Mouse (Mus musculus): ENCODE results near the gene Zfp536. TPM values are rescaled to one million over a fixed set of nuclear protein-coding genes. Genes with fewer than 3 reads are reported as not detected.

The Zfp536 gene
- polyA plus RNA-seq, 1 experiment from 2014 or later = 11.4 TPM

DNA sequence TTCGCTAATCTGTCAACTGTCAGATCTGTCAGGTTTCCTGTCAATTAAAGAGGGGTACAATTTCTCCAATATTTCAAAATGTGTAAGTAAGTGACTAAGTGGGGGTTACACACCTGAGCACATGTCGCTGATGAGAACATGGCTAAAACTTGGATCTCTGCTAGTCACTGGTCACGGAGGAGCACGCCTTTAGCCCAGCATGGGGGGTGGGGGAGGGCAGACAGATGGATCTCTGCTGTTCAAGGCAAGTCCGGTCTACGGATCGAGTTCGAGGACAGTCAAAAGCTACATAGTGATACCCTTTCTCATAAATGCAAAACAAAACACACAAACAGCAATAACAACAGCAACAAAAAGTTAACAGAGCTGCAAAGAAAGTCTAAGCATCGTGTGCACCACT lies 245.1 kb downstream of the Zfp536 start:
- no peaks in the 10 kb centered on the region for H3K36me3 ChIP-seq (ENCODE audit: control insufficient read depth, insufficient read depth, low read length)
- H3K4me1 ChIP-seq (replicated peaks; ENCODE audit: control insufficient read depth, insufficient read depth, low read length) = 0 out of 2 replicates have a peak, but pooled peaks cover 5% of the 10 kb centered on the region
- no peaks in the 10 kb centered on the region for H3K27me3 ChIP-seq (ENCODE audit: control insufficient read depth, insufficient read depth, low read depth, low read length)
- no peak overlapping the region for H3K4me2 ChIP-seq (ENCODE audit: low read depth, low read length)
- no peak for ATAC-seq (ENCODE audit: low read depth)
- WGBS = 83% methylated on average over 9 of the region's 9 CpGs
- H3K9me3 ChIP-seq (ENCODE audit: control insufficient read depth, low read length) = no peaks in the 10 kb centered on the region
- no peak overlapping the region for H3K4me3 ChIP-seq (ENCODE audit: low read length)
- no peak overlapping the region for H3K9ac ChIP-seq (ENCODE audit: low read length)
- H3K27ac ChIP-seq (ENCODE audit: low read length) = no peak overlapping the region

DNA sequence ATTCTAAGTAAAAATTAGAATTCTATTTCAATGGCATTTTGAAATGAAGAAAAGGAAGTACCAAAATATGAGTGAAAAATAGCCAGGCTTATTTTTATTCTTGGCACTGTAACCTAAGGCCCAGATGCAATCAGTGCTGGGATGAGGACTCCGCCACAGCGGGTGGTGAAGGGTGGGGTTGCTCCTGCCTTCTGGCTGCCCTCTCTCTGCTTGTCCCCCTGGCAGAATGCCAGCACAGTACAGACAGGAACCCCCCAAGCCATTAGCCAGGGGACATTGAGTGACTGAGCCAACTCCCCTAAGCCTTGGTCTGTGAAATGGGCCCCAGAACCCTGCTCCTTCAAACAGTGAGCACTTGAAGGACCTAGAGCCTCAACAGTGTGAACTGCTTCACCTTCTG lies 245.6 kb downstream of the Zfp536 start:
- ATAC-seq (ENCODE audit: low read depth) = 0 out of 2 replicates have a peak, but pooled peaks have one; percentile 55
- H3K9ac ChIP-seq (ENCODE audit: low read length) = no peak overlapping the region
- H3K36me3 ChIP-seq (ENCODE audit: control insufficient read depth, insufficient read depth, low read length) = no peaks in the 10 kb centered on the region
- no peaks in the 10 kb centered on the region for H3K9me3 ChIP-seq (ENCODE audit: control insufficient read depth, low read length)
- no peak overlapping the region for H3K4me3 ChIP-seq (ENCODE audit: low read length)
- 0 out of 2 replicates have a peak, but pooled peaks cover 5% of the 10 kb centered on the region for H3K4me1 ChIP-seq (replicated peaks; ENCODE audit: control insufficient read depth, insufficient read depth, low read length)
- no peaks in the 10 kb centered on the region for H3K27me3 ChIP-seq (ENCODE audit: control insufficient read depth, insufficient read depth, low read depth, low read length)
- WGBS = 48% methylated on average over 2 of the region's 2 CpGs
- no peak overlapping the region for H3K4me2 ChIP-seq (ENCODE audit: low read depth, low read length)
- no peak overlapping the region for H3K27ac ChIP-seq (ENCODE audit: low read length)

DNA sequence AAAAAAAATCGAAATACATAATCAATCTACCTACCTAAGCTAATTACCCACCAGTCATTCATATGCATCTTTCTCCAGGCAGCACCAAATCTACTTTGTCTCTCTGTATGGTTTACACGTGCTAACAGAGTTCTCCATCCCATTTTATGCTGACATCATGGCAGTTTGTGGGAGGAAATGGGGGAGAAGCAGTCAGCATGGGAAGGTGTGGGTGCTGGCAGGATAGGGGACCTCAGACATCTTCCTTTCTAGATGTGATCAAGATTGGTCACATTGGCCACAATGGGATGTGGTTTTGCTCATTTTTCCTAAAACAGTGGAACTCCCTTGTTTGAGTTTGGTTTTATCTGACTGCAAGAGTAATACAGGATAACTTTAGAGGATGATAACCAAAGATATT lies 252.0 kb downstream of the Zfp536 start:
- peaks cover 4% of the 10 kb centered on the region; the same call in 1 of the 2 replicates for H3K4me1 ChIP-seq (replicated peaks; ENCODE audit: control insufficient read depth, insufficient read depth, low read length)
- no peak overlapping the region for H3K4me2 ChIP-seq (ENCODE audit: low read depth, low read length)
- no peaks in the 10 kb centered on the region for H3K27me3 ChIP-seq (ENCODE audit: control insufficient read depth, insufficient read depth, low read depth, low read length)
- no peak overlapping the region for H3K9ac ChIP-seq (ENCODE audit: low read length)
- no peak overlapping the region for H3K4me3 ChIP-seq (ENCODE audit: low read length)
- ATAC-seq (ENCODE audit: low read depth) = no peak
- H3K36me3 ChIP-seq (ENCODE audit: control insufficient read depth, insufficient read depth, low read length) = no peaks in the 10 kb centered on the region
- WGBS = 59% methylated on average over 2 of the region's 2 CpGs
- H3K9me3 ChIP-seq (ENCODE audit: control insufficient read depth, low read length) = no peaks in the 10 kb centered on the region
- H3K27ac ChIP-seq (ENCODE audit: low read length) = no peak overlapping the region

DNA sequence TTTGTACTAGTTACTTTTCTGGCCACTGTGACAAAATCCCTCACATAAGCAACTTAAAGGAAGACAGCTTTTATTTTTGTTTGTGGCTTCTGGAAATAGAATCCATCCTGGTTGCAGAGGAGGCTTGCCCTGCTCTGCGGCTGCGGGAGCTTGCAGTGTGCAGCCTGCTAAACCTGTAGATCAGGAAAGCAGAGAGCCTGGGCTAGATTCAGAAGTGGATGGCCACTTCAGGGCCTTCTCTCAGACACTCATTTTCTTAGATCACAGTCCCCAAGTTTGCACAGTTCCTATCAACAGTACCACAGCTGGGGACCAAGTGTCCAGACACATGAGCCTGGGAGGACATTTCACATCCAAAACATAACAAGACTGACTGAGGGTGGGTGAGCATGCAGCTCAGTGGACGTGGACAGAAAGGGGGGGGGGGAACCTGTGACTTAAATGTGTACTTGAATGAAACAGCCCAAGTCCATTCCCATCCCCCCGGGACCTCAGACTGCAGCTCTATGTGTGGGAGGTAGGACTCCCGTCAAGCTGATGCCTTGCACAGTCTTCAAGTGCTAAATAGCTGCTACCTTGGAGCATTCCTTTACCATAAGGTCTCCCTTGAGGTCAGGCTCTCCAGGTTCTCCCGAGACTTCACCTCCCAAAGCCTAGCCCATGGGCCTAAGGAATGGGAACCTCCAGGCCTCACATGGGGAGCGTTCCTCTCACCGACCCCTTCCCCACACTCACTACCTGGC lies 262.3 kb downstream of the Zfp536 start:
- peak overlapping the region; percentile 66 for H3K27ac ChIP-seq (ENCODE audit: low read length)
- H3K36me3 ChIP-seq (ENCODE audit: control insufficient read depth, insufficient read depth, low read length) = no peaks in the 10 kb centered on the region
- peak; percentile 80 for ATAC-seq (ENCODE audit: low read depth)
- WGBS = 56% methylated on average over 8 of the region's 8 CpGs
- H3K4me1 ChIP-seq (replicated peaks; ENCODE audit: control insufficient read depth, insufficient read depth, low read length) = peaks cover 12% of the 10 kb centered on the region
- no peak overlapping the region for H3K4me2 ChIP-seq (ENCODE audit: low read depth, low read length)
- no peak overlapping the region for H3K9ac ChIP-seq (ENCODE audit: low read length)
- H3K27me3 ChIP-seq (ENCODE audit: control insufficient read depth, insufficient read depth, low read depth, low read length) = no peaks in the 10 kb centered on the region
- no peak overlapping the region for H3K4me3 ChIP-seq (ENCODE audit: low read length)
- no peaks in the 10 kb centered on the region for H3K9me3 ChIP-seq (ENCODE audit: control insufficient read depth, low read length)

DNA sequence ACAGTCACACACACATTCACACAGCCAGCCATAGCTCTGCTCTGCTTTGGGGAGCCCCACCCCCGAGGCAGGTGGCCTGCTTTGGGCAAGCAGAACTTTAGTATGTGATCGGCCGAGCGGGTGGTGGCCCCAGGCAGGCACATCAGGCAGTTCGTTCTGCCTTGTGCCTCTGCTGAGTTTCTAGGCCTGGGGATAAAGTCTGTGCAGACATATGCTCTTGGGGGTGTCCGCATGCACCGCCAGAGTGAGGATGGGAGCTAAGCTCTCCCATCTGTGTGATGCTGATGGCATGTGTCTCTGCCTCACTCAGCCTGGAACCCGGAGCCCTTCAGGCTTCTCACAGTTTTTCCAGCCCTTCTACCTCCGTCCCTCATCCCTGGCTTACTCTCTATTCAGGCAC lies 263.7 kb downstream of the Zfp536 start:
- H3K27me3 ChIP-seq (ENCODE audit: control insufficient read depth, insufficient read depth, low read depth, low read length) = no peaks in the 10 kb centered on the region
- no peaks in the 10 kb centered on the region for H3K9me3 ChIP-seq (ENCODE audit: control insufficient read depth, low read length)
- WGBS = 70% methylated on average over 9 of the region's 9 CpGs
- no peaks in the 10 kb centered on the region for H3K36me3 ChIP-seq (ENCODE audit: control insufficient read depth, insufficient read depth, low read length)
- H3K4me2 ChIP-seq (ENCODE audit: low read depth, low read length) = no peak overlapping the region
- no peak overlapping the region for H3K9ac ChIP-seq (ENCODE audit: low read length)
- H3K27ac ChIP-seq (ENCODE audit: low read length) = no peak overlapping the region
- no peak for ATAC-seq (ENCODE audit: low read depth)
- H3K4me1 ChIP-seq (replicated peaks; ENCODE audit: control insufficient read depth, insufficient read depth, low read length) = peaks cover 16% of the 10 kb centered on the region
- no peak overlapping the region for H3K4me3 ChIP-seq (ENCODE audit: low read length)

DNA sequence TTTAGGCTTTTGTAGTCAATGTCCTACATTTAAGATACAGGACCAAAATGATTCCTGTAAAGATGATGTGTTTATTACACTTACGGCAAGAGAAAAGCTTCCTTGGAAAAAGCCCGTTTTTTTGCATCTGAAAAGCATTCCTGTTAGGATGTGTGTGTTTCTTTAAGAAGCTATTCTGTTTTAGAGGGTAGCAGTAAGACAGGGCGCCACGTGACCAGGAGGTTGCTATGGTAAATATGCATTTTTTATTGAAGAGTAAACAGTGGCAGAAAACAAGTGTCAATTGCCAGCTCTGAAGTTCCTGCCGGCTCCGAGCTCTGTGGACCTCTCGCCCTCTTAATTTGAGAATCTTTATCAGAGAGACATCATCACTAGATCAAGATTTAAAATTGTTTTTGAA lies 267.9 kb downstream of the Zfp536 start:
- peak; percentile 58; the same call in 1 of the 2 replicates for ATAC-seq (ENCODE audit: low read depth)

DNA sequence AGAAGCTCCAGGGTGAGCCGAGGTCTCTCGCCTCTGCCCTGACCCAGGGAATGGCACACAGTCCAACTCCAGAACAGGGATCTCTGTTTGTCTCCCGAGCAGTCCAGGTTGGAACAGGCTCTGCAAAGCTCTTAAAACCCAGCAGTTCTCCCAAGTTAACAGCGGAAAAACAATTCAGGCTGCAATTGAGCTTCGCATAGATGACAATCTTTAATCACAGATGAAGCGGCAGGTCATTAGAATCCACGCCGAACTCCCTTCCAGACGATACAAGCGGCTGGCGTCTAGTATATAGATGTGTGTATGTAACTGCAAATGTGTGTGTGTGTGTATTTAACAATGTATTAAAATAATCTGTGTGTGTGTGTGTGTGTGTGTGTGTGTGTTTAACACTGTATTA lies 268.3 kb downstream of the Zfp536 start:
- no peak overlapping the region for H3K4me2 ChIP-seq (ENCODE audit: low read depth, low read length)
- no peak for ATAC-seq (ENCODE audit: low read depth)
- H3K4me1 ChIP-seq (replicated peaks; ENCODE audit: control insufficient read depth, insufficient read depth, low read length) = peaks cover 5% of the 10 kb centered on the region
- WGBS = 69% methylated on average over 11 of the region's 11 CpGs
- no peak overlapping the region for H3K27ac ChIP-seq (ENCODE audit: low read length)
- H3K9me3 ChIP-seq (ENCODE audit: control insufficient read depth, low read length) = no peaks in the 10 kb centered on the region
- H3K4me3 ChIP-seq (ENCODE audit: low read length) = no peak overlapping the region
- no peak overlapping the region for H3K9ac ChIP-seq (ENCODE audit: low read length)
- no peaks in the 10 kb centered on the region for H3K36me3 ChIP-seq (ENCODE audit: control insufficient read depth, insufficient read depth, low read length)
- no peaks in the 10 kb centered on the region for H3K27me3 ChIP-seq (ENCODE audit: control insufficient read depth, insufficient read depth, low read depth, low read length)

More for the DNA sequence above, 267.9 kb downstream of the Zfp536 start:
- no peak overlapping the region for H3K4me3 ChIP-seq (ENCODE audit: low read length)
- no peak overlapping the region for H3K4me2 ChIP-seq (ENCODE audit: low read depth, low read length)
- H3K36me3 ChIP-seq (ENCODE audit: control insufficient read depth, insufficient read depth, low read length) = no peaks in the 10 kb centered on the region
- 36% methylated on average over 7 of the region's 7 CpGs for WGBS
- peaks cover 5% of the 10 kb centered on the region for H3K4me1 ChIP-seq (replicated peaks; ENCODE audit: control insufficient read depth, insufficient read depth, low read length)
- no peaks in the 10 kb centered on the region for H3K9me3 ChIP-seq (ENCODE audit: control insufficient read depth, low read length)
- no peak overlapping the region for H3K9ac ChIP-seq (ENCODE audit: low read length)
- H3K27me3 ChIP-seq (ENCODE audit: control insufficient read depth, insufficient read depth, low read depth, low read length) = no peaks in the 10 kb centered on the region
- no peak overlapping the region for H3K27ac ChIP-seq (ENCODE audit: low read length)

DNA sequence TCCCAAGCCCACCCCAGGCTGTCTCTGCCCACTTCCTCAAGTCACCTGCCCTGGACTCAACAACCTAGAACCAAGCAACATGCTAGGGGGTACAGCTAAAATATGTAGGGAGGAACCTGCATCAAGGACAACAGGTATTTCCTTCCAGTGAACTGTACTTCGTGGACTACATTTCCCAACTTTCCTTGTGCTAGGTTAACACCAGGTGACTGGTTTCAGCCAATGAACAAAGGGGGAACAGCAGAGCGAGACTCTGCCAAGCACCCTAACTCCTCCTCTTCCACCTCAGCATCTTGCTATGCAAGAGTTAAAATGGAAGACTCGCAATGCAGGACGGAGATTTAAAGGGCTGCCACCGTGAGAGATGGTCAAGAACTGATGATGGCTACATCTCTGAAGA lies 274.6 kb downstream of the Zfp536 start:
- no peak overlapping the region for H3K9ac ChIP-seq (ENCODE audit: low read length)
- no peak overlapping the region for H3K4me3 ChIP-seq (ENCODE audit: low read length)
- ATAC-seq (ENCODE audit: low read depth) = no peak
- H3K36me3 ChIP-seq (ENCODE audit: control insufficient read depth, insufficient read depth, low read length) = no peaks in the 10 kb centered on the region
- no peaks in the 10 kb centered on the region for H3K9me3 ChIP-seq (ENCODE audit: control insufficient read depth, low read length)
- 63% methylated on average over 5 of the region's 5 CpGs for WGBS
- no peaks in the 10 kb centered on the region for H3K27me3 ChIP-seq (ENCODE audit: control insufficient read depth, insufficient read depth, low read depth, low read length)
- no peaks in the 10 kb centered on the region for H3K4me1 ChIP-seq (replicated peaks; ENCODE audit: control insufficient read depth, insufficient read depth, low read length)
- H3K4me2 ChIP-seq (ENCODE audit: low read depth, low read length) = no peak overlapping the region
- no peak overlapping the region for H3K27ac ChIP-seq (ENCODE audit: low read length)

DNA sequence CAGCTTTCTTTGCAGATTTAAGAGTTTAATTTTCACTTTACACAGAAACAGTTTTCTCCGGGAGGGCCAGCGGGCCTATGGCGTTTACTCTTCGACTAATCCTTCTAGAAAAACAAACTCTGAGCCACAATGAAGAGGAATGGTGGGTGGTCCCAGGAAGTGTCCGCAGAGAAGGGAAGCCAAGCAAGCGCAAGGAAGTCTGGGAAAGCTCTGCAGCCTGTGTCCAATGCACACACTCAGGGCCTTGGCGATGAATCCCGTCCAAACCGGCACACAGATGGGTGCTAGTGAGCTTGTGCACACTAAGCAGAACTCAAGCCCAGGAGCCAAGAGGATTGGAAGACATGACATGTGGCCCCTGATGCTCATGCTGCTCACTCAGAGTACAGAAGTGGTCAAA lies 276.9 kb downstream of the Zfp536 start:
- Histone ChIP-seq H3K9me3 (ENCODE audit: control insufficient read depth, low read length) (no peaks in the 10 kb centered on the region), H3K36me3 (ENCODE audit: control insufficient read depth, insufficient read depth, low read length) (no peaks in the 10 kb centered on the region), H3K27me3 (ENCODE audit: control insufficient read depth, insufficient read depth, low read depth, low read length) (no peaks in the 10 kb centered on the region), H3K27ac (ENCODE audit: low read length) (no peak overlapping the region), H3K4me3 (ENCODE audit: low read length) (no peak overlapping the region), H3K4me2 (ENCODE audit: low read depth, low read length) (no peak overlapping the region), H3K4me1 (replicated peaks; ENCODE audit: control insufficient read depth, insufficient read depth, low read length) (no peaks in the 10 kb centered on the region), H3K9ac (ENCODE audit: low read length) (no peak overlapping the region)
- 40% methylated on average over 9 of the region's 9 CpGs for WGBS
- ATAC-seq (ENCODE audit: low read depth) = peak; percentile 26; the same call in 1 of the 2 replicates

All from lung, embryonic 16.5 days (tissue).